Mouse (Mus musculus): Measurements from ENCODE around the gene Tnfsf18. TPM values are rescaled to one million over a fixed set of nuclear protein-coding genes. Genes with fewer than 3 reads are reported as not detected.

Gene Tnfsf18
- polyA plus RNA-seq, 1 experiment from 2014 or later = 0.06 TPM

DNA sequence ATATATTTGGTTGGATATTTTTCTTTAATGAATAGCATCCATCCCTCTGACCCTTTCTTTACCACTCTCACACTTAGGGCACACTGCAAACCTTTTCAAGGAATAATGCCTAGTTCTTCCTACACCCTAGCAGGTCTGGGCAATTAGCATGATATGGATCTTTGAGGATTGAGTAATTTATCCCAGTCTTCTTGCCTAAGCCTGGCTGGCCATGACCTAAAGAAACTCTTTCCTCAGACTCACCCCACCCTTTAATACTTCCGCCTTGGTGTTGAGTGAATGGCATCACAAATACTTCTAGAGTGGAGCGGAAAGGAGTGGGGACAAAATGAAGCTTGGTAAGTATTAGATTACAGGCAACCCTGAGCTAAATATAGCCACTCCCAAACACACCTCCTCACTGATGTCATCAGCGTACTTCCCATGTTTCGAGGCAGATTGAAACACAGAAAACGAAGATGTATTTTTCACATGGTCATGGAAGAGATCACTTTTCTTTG is 56.2 kb downstream of the Tnfsf18 start:
- ATAC-seq (ENCODE audit: low read depth) = no peak
- H3K27me3 ChIP-seq (ENCODE audit: control insufficient read depth, insufficient read depth, low read depth, low read length) = no peaks in the 10 kb centered on the region
- no peak overlapping the region for H3K4me2 ChIP-seq (ENCODE audit: low read depth, low read length)
- H3K4me1 ChIP-seq (ENCODE audit: control insufficient read depth, low read depth, low read length) = no peaks in the 10 kb centered on the region
- H3K9ac ChIP-seq (ENCODE audit: low read depth, low read length) = no peak overlapping the region
- H3K27ac ChIP-seq (ENCODE audit: low read length) = no peak overlapping the region
- H3K9me3 ChIP-seq (replicated peaks; ENCODE audit: control insufficient read depth, low read length) = no peaks in the 10 kb centered on the region
- H3K4me3 ChIP-seq (ENCODE audit: low read depth, low read length) = no peak overlapping the region
- H3K36me3 ChIP-seq (ENCODE audit: control insufficient read depth, insufficient read depth) = no peaks in the 10 kb centered on the region
- 67% methylated on average over 5 of the region's 5 CpGs for WGBS (ENCODE audit: insufficient replicate concordance)

DNA sequence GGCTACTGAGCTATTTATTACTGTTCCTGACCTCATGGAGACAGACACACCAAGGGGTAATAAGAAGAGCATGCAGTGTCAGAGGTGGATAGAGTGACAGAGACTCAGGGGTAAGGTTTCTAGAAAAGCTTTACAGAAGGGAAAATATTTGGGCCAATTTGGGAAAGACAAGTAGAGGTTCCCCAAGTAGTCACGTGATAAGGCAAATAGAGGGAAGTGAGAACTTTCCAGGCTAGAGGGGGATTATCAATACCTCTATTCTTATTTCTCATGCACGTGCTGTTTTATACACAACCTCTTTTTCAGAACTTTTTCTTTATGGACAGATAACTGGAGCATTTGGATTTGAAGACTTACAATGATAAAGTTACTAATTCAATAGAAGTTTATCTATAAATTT is 57.6 kb downstream of the Tnfsf18 start:
- no peaks in the 10 kb centered on the region for H3K27me3 ChIP-seq (ENCODE audit: control insufficient read depth, insufficient read depth, low read depth, low read length)

More for the DNA sequence above, 57.6 kb downstream of the Tnfsf18 start:
- no peaks in the 10 kb centered on the region for H3K36me3 ChIP-seq (ENCODE audit: control insufficient read depth, insufficient read depth)
- no peaks in the 10 kb centered on the region for H3K9me3 ChIP-seq (replicated peaks; ENCODE audit: control insufficient read depth, low read length)
- ATAC-seq (ENCODE audit: low read depth) = no peak
- no peak overlapping the region for H3K27ac ChIP-seq (ENCODE audit: low read length)
- no peaks in the 10 kb centered on the region for H3K4me1 ChIP-seq (ENCODE audit: control insufficient read depth, low read depth, low read length)
- H3K9ac ChIP-seq (ENCODE audit: low read depth, low read length) = no peak overlapping the region
- H3K4me2 ChIP-seq (ENCODE audit: low read depth, low read length) = no peak overlapping the region
- WGBS (ENCODE audit: insufficient replicate concordance) = 51% methylated on average over 2 of the region's 2 CpGs
- H3K4me3 ChIP-seq (ENCODE audit: low read depth, low read length) = no peak overlapping the region

Other genes with a start within 250 kb of the Tnfsf18 start
- 383 and 398 TPM in 2 replicates for gene Prdx6, start 243.4 kb upstream of the Tnfsf18 start, polyA plus RNA-seq (2015; fragmentation: Nextera tagmentation; extraction: Ambion mirVana)
- gene Tnfsf4, start 99.2 kb upstream of the Tnfsf18 start, polyA plus RNA-seq (2015; fragmentation: Nextera tagmentation; extraction: Ambion mirVana) = 0.07 TPM in 1 of 2 replicates, not detected in the other